Mouse (Mus musculus): Measurements from ENCODE around the gene Smtnl2.

DNA sequence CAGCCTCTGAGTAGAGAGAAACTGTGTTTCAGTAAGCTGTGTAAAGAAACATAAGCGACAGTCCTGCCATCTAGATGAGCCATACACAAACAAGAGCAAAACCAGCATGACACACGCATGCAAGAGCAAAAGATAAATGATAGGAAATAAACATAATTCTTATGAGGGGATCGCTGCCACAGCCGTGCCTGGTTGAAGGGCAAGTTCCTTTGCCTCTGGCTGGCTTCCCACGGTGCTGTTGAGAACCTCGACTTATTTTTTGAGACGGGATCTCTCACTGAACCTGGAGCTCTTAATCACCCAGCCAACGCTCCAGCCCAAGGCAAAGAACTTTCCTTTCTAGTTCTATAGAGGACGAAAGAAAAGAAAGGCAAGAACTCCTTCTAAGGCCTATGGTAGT, 45.4 kb downstream of the Smtnl2 start:
- TF ChIP-seq CTCF (IDR thresholded peaks at IDR 0.05; ENCODE audit: low read depth, low read length) (no peak), POLR2A (IDR thresholded peaks at IDR 0.05; ENCODE audit: extremely low read depth, insufficient read depth, low read length) (no peak)
